Mouse (Mus musculus) lung, embryonic 14.5 days (tissue): ENCODE results near the gene Egln2. TPM values are rescaled to one million over a fixed set of nuclear protein-coding genes. Genes with fewer than 3 reads are reported as not detected.

Experiments used
- ATAC-seq: fragments of 200-750 bp; cut with Nextera tagmentation; 2 replicates; pipeline ENCODE4 v1.8.0; 2017; ENCODE audit warnings: mild to moderate bottlenecking, moderate TSS enrichment, moderate library complexity; ENCODE audit not compliant: insufficient read depth
- DNase-seq: peaks from one replicate; pipeline ENCODE4 v3.0.0-alpha.2; 2015
- H3K27ac ChIP-seq: fragments of 300-500 bp; sonication (generic); 2 replicates; pipeline ENCODE4 v1.5.1; 2014; ENCODE audit warnings: low read depth, mild to moderate bottlenecking, moderate library complexity
- H3K27me3 ChIP-seq: fragments of 300-500 bp; sonication (generic); 2 replicates; pipeline ENCODE4 v1.6.1; 2014; ENCODE audit warnings: low read length, control low read depth; ENCODE audit not compliant: insufficient read depth
- H3K36me3 ChIP-seq: fragments of 300-500 bp; sonication (generic); 2 replicates; pipeline ENCODE4 v1.6.1; 2014; ENCODE audit warnings: control low read depth; ENCODE audit not compliant: insufficient read depth
- H3K4me1 ChIP-seq: fragments of 300-500 bp; sonication (generic); 2 replicates; pipeline ENCODE4 v1.6.1; 2014; ENCODE audit warnings: antibody characterized with exemption, control low read depth; ENCODE audit not compliant: insufficient read depth
- H3K4me2 ChIP-seq: fragments of 300-500 bp; sonication (generic); 2 replicates; pipeline ENCODE4 v1.6.1; 2014; ENCODE audit warnings: mild to moderate bottlenecking
- H3K4me3 ChIP-seq: fragments of 300-500 bp; sonication (generic); 2 replicates; pipeline ENCODE4 v1.5.1; 2014; ENCODE audit warnings: low read depth, low read length
- H3K9ac ChIP-seq: fragments of 300-500 bp; sonication (generic); 2 replicates; pipeline ENCODE4 v1.6.1; 2014
- H3K9me3 ChIP-seq: fragments of 300-500 bp; sonication (generic); 2 replicates; pipeline ENCODE4 v1.6.1; 2016; ENCODE audit warnings: low read depth, low read length, control low read depth
- CTCF ChIP-seq: IDR thresholded peaks from 2 replicates; pipeline ENCODE4 v1.5.1; 2016; ENCODE audit warnings: antibody characterized with exemption, low read depth
- WGBS: fragments of 180-500 bp; shearing (Covaris S2); extraction: QIAGEN DNeasy Blood & Tissue Kit; methylation state at CpG from one replicate; pipeline ENCODE4 v1.1.7; 2014; 5-methylcytosine and 5-hydroxymethylcytosine counted together
- polyA plus RNA-seq: library from polyadenylated mRNA; unstranded; fragments of >200 nt; fragmentation: Nextera tagmentation; extraction: Ambion mirVana; gene quantifications from 2 replicates; pipeline ENCODE4 v1.2.1, GENCODE M21; 2014

Gene Egln2
- polyA plus RNA-seq, 1 experiment from 2014 or later = 50.0 TPM

DNA sequence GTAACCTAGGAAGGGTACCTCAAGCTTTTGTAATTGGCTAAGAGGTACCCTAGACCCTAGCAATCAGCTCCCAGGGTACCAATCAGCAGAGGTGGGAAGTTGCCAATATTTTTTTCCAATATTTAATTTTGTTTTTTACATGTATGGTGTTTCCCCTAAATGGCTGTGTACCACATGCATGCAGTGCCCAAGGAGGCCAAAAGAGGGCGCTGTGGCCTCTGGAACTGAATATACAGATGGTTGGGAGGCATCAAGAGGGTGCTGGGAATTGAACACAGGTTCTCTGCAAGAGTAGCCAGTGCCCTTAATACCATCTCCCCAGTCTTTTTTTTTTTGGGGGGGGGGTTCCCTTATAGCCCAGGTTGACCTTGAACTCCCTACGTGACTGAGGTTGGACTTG lies 35.2 kb downstream of the Egln2 start:
- Histone ChIP-seq H3K9ac (no peak overlapping the region), H3K27ac (no peak overlapping the region), H3K9me3 (no peaks in the 10 kb centered on the region), H3K4me2 (no peak overlapping the region), H3K4me1 (no peaks in the 10 kb centered on the region; the same call in 1 of the 2 replicates), H3K36me3 (no peaks in the 10 kb centered on the region), H3K27me3 (no peaks in the 10 kb centered on the region), H3K4me3 (no peak overlapping the region)
- DNase-seq (no peak), ATAC-seq (no peak)
- 60% methylated on average over 2 of the region's 2 CpGs for WGBS
- peak; percentile 18; the same call in 1 of the 2 replicates for TF ChIP-seq CTCF

- DNase-seq = no peak
- Histone ChIP-seq H3K4me2 (no peak overlapping the region), H3K36me3 (no peaks in the 10 kb centered on the region), H3K27me3 (no peaks in the 10 kb centered on the region), H3K9me3 (no peaks in the 10 kb centered on the region), H3K9ac (no peak overlapping the region), H3K4me3 (no peak overlapping the region), H3K4me1 (no peaks in the 10 kb centered on the region; the same call in 1 of the 2 replicates), H3K27ac (no peak overlapping the region)
- WGBS = 88% methylated on average over 22 of the region's 22 CpGs
- no peak for TF ChIP-seq CTCF
- no peak for ATAC-seq
These were observed 35.9 kb downstream of the Egln2 start for GRCm38 (mm10) chr7:27130521-27131370.

DNA sequence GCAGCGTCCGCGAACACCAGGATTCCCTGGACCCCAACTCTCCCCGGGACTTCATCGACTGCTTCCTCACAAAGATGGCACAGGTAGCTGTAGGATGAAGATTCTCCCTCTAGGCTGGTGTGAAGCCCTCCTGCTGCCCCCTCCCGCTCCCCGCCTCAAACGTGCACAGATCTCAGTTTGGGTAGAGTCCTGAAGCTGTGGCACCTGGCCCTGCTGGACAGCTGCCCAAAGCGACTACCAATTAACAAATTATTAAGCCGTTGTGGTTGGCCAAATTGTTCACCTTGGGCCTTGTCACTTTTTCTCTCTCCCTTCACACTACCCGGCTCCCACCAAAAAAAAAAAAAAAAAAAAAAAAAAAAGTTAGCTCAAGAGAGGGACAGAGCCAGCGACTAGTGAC lies 36.8 kb downstream of the Egln2 start:
- Histone ChIP-seq H3K9ac (no peak overlapping the region), H3K27me3 (no peaks in the 10 kb centered on the region), H3K36me3 (no peaks in the 10 kb centered on the region), H3K4me3 (no peak overlapping the region), H3K4me2 (no peak overlapping the region), H3K9me3 (no peaks in the 10 kb centered on the region), H3K27ac (no peak overlapping the region), H3K4me1 (no peaks in the 10 kb centered on the region; the same call in 1 of the 2 replicates)
- ATAC-seq (no peak), DNase-seq (no peak)
- 87% methylated on average over 12 of the region's 12 CpGs for WGBS
- no peak for TF ChIP-seq CTCF

- Histone ChIP-seq H3K4me2 (no peak overlapping the region), H3K36me3 (no peaks in the 10 kb centered on the region), H3K9ac (no peak overlapping the region), H3K4me3 (no peak overlapping the region), H3K4me1 (no peaks in the 10 kb centered on the region; the same call in 1 of the 2 replicates), H3K27me3 (no peaks in the 10 kb centered on the region), H3K27ac (no peak overlapping the region), H3K9me3 (no peaks in the 10 kb centered on the region)
- DNase-seq (no peak), ATAC-seq (no peak)
- no peak for TF ChIP-seq CTCF
- 49% methylated on average over 13 of the region's 13 CpGs for WGBS
These were observed 37.7 kb downstream of the Egln2 start for GRCm38 (mm10) chr7:27128946-27129345.

DNA sequence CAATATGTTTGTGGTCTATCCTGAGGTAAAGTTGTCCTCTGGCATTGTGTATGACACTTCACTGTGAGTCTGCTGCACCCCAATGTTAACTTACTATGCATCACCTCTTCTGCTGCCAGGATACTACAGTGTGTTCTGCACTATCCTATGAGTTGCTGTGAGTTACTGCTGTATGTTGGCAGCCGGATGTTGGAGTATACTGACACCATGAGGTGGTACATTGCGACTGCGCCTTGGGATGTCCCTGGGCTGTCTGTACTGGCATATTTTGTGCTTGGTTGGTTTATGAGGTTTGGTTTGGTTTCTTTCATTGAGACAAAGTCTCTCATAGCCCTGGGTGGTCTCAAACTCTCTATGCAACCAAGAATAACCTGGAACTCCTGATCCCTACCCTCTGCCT lies 38.4 kb downstream of the Egln2 start:
- H3K9me3 ChIP-seq = no peaks in the 10 kb centered on the region
- 38% methylated on average over 3 of the region's 3 CpGs for WGBS

GRCm38 (mm10) chr7:27124969-27125368 lies 41.6 kb downstream of the Egln2 start:
- no peaks in the 10 kb centered on the region for H3K4me1 ChIP-seq
- DNase-seq (no peak), ATAC-seq (no peak)
- H3K27me3 ChIP-seq = no peaks in the 10 kb centered on the region
- no peak overlapping the region for H3K4me3 ChIP-seq
- no peaks in the 10 kb centered on the region for H3K9me3 ChIP-seq
- H3K36me3 ChIP-seq = no peaks in the 10 kb centered on the region
- WGBS = 86% methylated on average over 4 of the region's 4 CpGs
- H3K9ac ChIP-seq = no peak overlapping the region
- no peak overlapping the region for H3K4me2 ChIP-seq
- H3K27ac ChIP-seq = no peak overlapping the region
- TF ChIP-seq CTCF = no peak

More for the DNA sequence above, 38.4 kb downstream of the Egln2 start:
- Histone ChIP-seq H3K27me3 (no peaks in the 10 kb centered on the region), H3K4me2 (no peak overlapping the region), H3K9ac (no peak overlapping the region), H3K27ac (no peak overlapping the region), H3K36me3 (no peaks in the 10 kb centered on the region), H3K4me3 (no peak overlapping the region), H3K4me1 (no peaks in the 10 kb centered on the region; the same call in 1 of the 2 replicates)
- DNase-seq (peak; percentile 72), ATAC-seq (peak; percentile 65; the same call in 1 of the 2 replicates)
- TF ChIP-seq CTCF = peak; percentile 80

GRCm38 (mm10) chr7:27124305-27124832 lies 42.2 kb downstream of the Egln2 start:
- H3K27ac ChIP-seq = no peak overlapping the region
- no peaks in the 10 kb centered on the region for H3K27me3 ChIP-seq
- no peak for DNase-seq
- no peak overlapping the region for H3K4me2 ChIP-seq
- no peaks in the 10 kb centered on the region for H3K4me1 ChIP-seq
- no peak for TF ChIP-seq CTCF
- no peaks in the 10 kb centered on the region for H3K9me3 ChIP-seq
- no peak overlapping the region for H3K4me3 ChIP-seq
- 57% methylated on average over 5 of the region's 5 CpGs for WGBS
- no peak overlapping the region for H3K9ac ChIP-seq
- H3K36me3 ChIP-seq = no peaks in the 10 kb centered on the region
- ATAC-seq = no peak
